Mouse (Mus musculus) bone marrow macrophage, adult 2 months (primary cell): Measurements from ENCODE around the gene Mpped1.

Experiments used
- CTCF ChIP-seq: IDR thresholded peaks from 2 replicates; pipeline ENCODE4 v1.5.1; 2012; ENCODE audit warnings: low read depth, mild to moderate bottlenecking, low read length, moderate library complexity
- POLR2A ChIP-seq: IDR thresholded peaks from 2 replicates; pipeline ENCODE4 v1.6.1; 2012; ENCODE audit warnings: mild to moderate bottlenecking, low read depth, low read length, borderline replicate concordance

GRCm38 (mm10) chr15:83776265-83777000 lies 2.8 kb upstream of the Mpped1 start:
- TF ChIP-seq CTCF (no peak), POLR2A (no peak)
